Mouse (Mus musculus) fibroblast of lung, adult 2 months (primary cell): ENCODE measurements around the gene Olfr806.

Source experiments
- DNase-seq: peaks from one replicate; pipeline ENCODE4 v3.0.0-alpha.2; 2011; ENCODE audit warnings: low read depth

Gene Olfr806

DNA sequence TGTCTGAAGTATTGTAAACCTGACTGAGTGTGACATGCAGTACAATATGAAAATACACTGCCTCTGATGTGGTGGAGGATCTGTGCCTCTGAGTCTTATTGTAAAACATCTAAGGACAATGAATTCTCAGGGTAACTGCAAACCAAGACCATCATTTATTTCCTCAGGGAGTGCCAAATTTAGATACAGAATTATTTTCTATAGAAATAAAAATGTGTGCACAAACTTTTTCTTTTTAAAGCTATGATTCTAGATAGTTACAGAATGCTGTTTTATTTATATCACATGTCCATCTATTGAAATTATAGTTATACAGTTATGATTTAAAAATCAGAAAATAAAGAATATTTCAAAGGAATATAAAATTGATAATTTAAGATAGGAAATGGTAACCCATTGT, at the start of gene Olfr806:
Gene Olfr806, minus strand, starts transcription at position 101 of the 400 bp plus-strand sequence.
- no peak for DNase-seq

GRCm38 (mm10) chr10:129778123-129778522, 36.4 kb upstream of the Olfr806 start:
- no peak for DNase-seq

GRCm38 (mm10) chr10:129774338-129774737, 32.6 kb upstream of the Olfr806 start, which contains the start of gene Olfr809:
TSS of gene Olfr809 (plus strand) at chr10:129774638.
- no peak for DNase-seq

DNA sequence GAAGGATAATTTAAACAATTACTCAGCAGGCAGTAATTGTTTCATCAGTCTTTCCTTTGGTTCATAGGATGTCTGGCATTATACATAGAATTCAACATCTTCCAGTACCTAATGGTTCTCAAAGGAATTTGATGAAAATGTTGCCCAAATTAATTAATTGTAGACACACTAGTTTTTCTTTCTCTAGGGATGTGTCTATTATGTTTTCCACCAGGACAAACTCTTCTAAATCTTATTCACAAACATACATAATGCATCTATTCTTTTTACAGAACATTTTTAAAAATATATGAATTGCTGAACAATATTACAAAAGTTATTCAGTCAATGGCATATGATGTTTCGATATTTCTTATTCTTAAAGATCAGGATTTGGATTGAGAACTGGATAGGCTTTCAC, 23.5 kb upstream of the Olfr806 start, which contains the start of gene Olfr808:
Gene Olfr808, plus strand, starts transcription at position 301 of the 400 bp plus-strand sequence.
- DNase-seq = no peak

DNA sequence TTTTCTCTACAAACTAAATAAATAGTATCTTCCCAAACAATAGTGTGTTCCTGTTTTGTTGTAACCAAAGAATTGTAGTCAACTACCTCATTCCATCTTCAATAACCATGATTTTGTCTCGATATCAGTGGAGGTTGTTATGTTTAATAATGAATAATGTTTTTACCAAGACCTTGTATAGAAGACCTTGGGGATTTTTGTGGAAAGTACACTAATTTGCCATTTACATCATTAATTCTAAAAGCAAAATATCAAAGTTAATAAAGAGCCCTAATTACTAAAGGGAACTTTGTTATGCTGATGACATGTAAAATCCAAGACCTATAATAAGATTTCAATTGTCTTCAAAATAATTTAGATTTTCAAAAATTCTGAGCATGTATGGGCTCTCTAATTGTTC, 16.0 kb upstream of the Olfr806 start, which contains the start of gene Olfr807:
Gene Olfr807, minus strand, starts transcription at position 101 of the 400 bp plus-strand sequence.
- DNase-seq = no peak

DNA sequence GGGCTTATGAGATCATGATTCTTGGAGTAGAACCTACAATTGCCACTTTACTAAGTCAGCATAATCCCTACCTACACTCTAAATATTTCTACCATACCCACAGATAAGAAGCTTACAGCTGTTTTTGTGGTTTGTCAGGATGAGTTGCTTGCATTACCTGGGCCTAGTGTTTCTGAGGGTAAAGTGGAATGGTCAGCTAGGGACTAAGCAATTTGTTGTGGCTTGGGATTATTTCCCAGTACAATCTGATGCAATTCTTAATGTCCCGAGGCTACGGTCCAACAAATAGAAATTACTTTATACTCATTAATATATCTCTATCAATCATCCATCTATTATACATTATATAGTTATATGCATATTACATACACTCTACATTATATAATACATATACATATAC, 12.4 kb downstream of the Olfr806 start, which contains the start of gene Olfr805:
Gene Olfr805, minus strand, starts transcription at position 101 of the 400 bp plus-strand sequence.
- no peak for DNase-seq

- no peak for DNase-seq
Observed at GRCm38 (mm10) chr10:129702910-129703309, 38.8 kb downstream of the Olfr806 start, which contains the start of gene Olfr804. TSS of gene Olfr804 (plus strand) at chr10:129703210.

DNA sequence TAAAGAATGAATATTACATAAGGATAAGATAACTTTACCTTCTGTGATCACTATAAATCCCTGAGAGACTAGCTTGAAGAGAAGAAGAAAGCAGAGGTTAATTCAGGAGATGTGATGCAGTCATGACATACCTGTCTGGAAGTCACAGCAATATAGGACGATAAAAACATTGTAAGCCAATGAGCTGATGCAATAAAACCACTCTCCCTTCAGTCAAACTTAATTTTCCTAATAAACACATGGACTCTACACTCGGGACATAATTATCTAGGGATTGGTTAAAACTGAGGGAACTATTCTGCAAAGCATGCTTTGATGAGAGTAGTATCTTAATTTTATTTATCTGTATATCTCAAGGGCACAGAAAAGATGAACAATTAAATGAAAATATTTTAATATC, 47.5 kb downstream of the Olfr806 start, which contains the start of gene Olfr803:
Gene Olfr803, minus strand, starts transcription at position 101 of the 400 bp plus-strand sequence.
- no peak for DNase-seq

DNA sequence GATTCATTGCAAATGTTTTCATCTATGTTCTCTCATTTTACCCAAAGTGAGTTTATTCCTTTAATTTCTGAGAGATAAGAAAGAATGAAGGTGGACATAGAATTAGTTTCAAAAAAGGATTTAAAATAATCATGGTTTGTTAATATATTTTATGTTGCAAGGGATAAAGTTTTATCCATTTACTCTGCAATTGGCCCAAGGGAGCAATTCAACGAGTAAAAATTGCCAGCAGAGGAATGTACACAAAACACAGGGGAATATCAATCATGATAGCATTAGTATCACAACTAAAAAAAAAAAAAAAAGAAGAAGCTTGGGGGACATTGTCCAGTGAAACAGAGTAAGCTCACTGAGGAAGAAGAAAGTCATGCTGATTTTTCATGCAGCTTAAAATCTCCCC, 53.7 kb downstream of the Olfr806 start, which contains the start of gene Olfr802:
Gene Olfr802, minus strand, starts transcription at position 101 of the 400 bp plus-strand sequence.
- DNase-seq = no peak
